Mouse (Mus musculus) stomach, postnatal 0 days (tissue): Measurements from ENCODE around the gene Tbc1d7. TPM values are rescaled to one million over a fixed set of nuclear protein-coding genes. Genes with fewer than 3 reads are reported as not detected.

ENCODE experiments used
- ATAC-seq: fragments of 200-750 bp; cut with Nextera tagmentation; 2 replicates; pipeline ENCODE4 v1.8.0; 2017; ENCODE audit not compliant: low FRiP score, low TSS enrichment
- DNase-seq: peaks from one replicate; pipeline ENCODE4 v3.0.0-alpha.2; 2016; ENCODE audit warnings: low spot score
- H3K27ac ChIP-seq: fragments of 300-500 bp; sonication (generic); replicated peaks from 2 replicates; pipeline ENCODE4 v1.5.1; 2014; ENCODE audit warnings: mild to moderate bottlenecking, control low read depth
- H3K27me3 ChIP-seq: fragments of 300-500 bp; sonication (generic); 2 replicates; pipeline ENCODE4 v1.6.1; 2014; ENCODE audit warnings: low read length; ENCODE audit not compliant: control insufficient read depth, insufficient read depth
- H3K36me3 ChIP-seq: fragments of 300-500 bp; sonication (generic); 2 replicates; pipeline ENCODE4 v1.6.1; 2014; ENCODE audit warnings: low read length, mixed read lengths; ENCODE audit not compliant: control insufficient read depth, insufficient read depth
- H3K4me1 ChIP-seq: fragments of 300-500 bp; sonication (generic); replicated peaks from 2 replicates; pipeline ENCODE4 v1.6.1; 2014; ENCODE audit warnings: antibody characterized with exemption; ENCODE audit not compliant: control insufficient read depth, insufficient read depth
- H3K4me2 ChIP-seq: fragments of 300-500 bp; sonication (generic); replicated peaks from 2 replicates; pipeline ENCODE4 v1.6.1; 2014; ENCODE audit warnings: low read depth, mild to moderate bottlenecking, control low read depth, moderate library complexity
- H3K4me3 ChIP-seq: fragments of 300-500 bp; sonication (generic); 2 replicates; pipeline ENCODE4 v1.5.1; 2014; ENCODE audit warnings: low read depth, low read length, control low read depth
- H3K9ac ChIP-seq: fragments of 300-500 bp; sonication (generic); 2 replicates; pipeline ENCODE4 v1.6.1; 2014; ENCODE audit warnings: mild to moderate bottlenecking, low read length, control low read depth, mixed read lengths
- H3K9me3 ChIP-seq: fragments of 300-500 bp; sonication (generic); 2 replicates; pipeline ENCODE4 v1.6.1; 2016; ENCODE audit warnings: low read length; ENCODE audit not compliant: control insufficient read depth
- CTCF ChIP-seq: IDR thresholded peaks from 2 replicates; pipeline ENCODE4 v1.5.1; 2016; ENCODE audit warnings: antibody characterized with exemption, low read depth, mild to moderate bottlenecking, moderate library complexity
- EP300 ChIP-seq: optimal IDR thresholded peaks from 2 replicates; pipeline ENCODE3; 2016; ENCODE audit warnings: antibody characterized with exemption
- WGBS: fragments of 180-500 bp; shearing (Covaris S2); extraction: QIAGEN DNeasy Blood & Tissue Kit; methylation state at CpG from one replicate; pipeline ENCODE4 v1.1.7; 2014; 5-methylcytosine and 5-hydroxymethylcytosine counted together
- polyA plus RNA-seq: library from polyadenylated mRNA; unstranded; fragments of >200 nt; fragmentation: Nextera tagmentation; extraction: Ambion mirVana; gene quantifications from 2 replicates; pipeline ENCODE4 v1.2.1, GENCODE M21; 2015

Gene Tbc1d7
- polyA plus RNA-seq, 1 experiment from 2014 or later = 31.3 TPM

- no peak overlapping the region for H3K4me2 ChIP-seq
- H3K4me3 ChIP-seq = no peak overlapping the region
- 45% methylated on average over 16 of the region's 16 CpGs for WGBS
- H3K9ac ChIP-seq = no peak overlapping the region
- H3K36me3 ChIP-seq = no peaks in the 10 kb centered on the region
- H3K4me1 ChIP-seq = no peaks in the 10 kb centered on the region
- no peak for TF ChIP-seq EP300
- no peak for TF ChIP-seq CTCF
- no peak for DNase-seq
- H3K9me3 ChIP-seq = no peaks in the 10 kb centered on the region
- ATAC-seq = no peak
- H3K27me3 ChIP-seq = no peaks in the 10 kb centered on the region
- H3K27ac ChIP-seq = no peak overlapping the region
Measured at GRCm38 (mm10) chr13:43208914-43209439, 37.7 kb upstream of the Tbc1d7 start.

GRCm38 (mm10) chr13:43206118-43206683, 34.9 kb upstream of the Tbc1d7 start:
- no peaks in the 10 kb centered on the region for H3K36me3 ChIP-seq
- no peak overlapping the region for H3K27ac ChIP-seq
- WGBS = 86% methylated on average over 12 of the region's 12 CpGs
- ATAC-seq (no peak), DNase-seq (no peak)
- no peaks in the 10 kb centered on the region for H3K27me3 ChIP-seq
- H3K4me2 ChIP-seq = no peak overlapping the region
- H3K4me1 ChIP-seq = no peaks in the 10 kb centered on the region
- H3K4me3 ChIP-seq = no peak overlapping the region
- no peaks in the 10 kb centered on the region for H3K9me3 ChIP-seq
- no peak overlapping the region for H3K9ac ChIP-seq
- TF ChIP-seq CTCF (no peak), EP300 (no peak)

- no peak overlapping the region for H3K27ac ChIP-seq
- 29% methylated on average over 5 of the region's 5 CpGs for WGBS
- no peak for ATAC-seq
Measured at GRCm38 (mm10) chr13:43203641-43204040, 32.3 kb upstream of the Tbc1d7 start.

GRCm38 (mm10) chr13:43203234-43203633, 31.9 kb upstream of the Tbc1d7 start:
- no peaks in the 10 kb centered on the region for H3K27me3 ChIP-seq
- no peak overlapping the region for H3K27ac ChIP-seq
- 76% methylated on average over 7 of the region's 7 CpGs for whole genome bisulfite sequencing
- H3K36me3 ChIP-seq = no peaks in the 10 kb centered on the region
- no peaks in the 10 kb centered on the region for H3K9me3 ChIP-seq
- ATAC-seq (no peak), DNase-seq (no peak)
- no peak overlapping the region for H3K4me2 ChIP-seq
- no peak overlapping the region for H3K9ac ChIP-seq
- H3K4me3 ChIP-seq = no peak overlapping the region
- no peak for TF ChIP-seq EP300
- TF ChIP-seq CTCF = peak; percentile 41
- no peaks in the 10 kb centered on the region for H3K4me1 ChIP-seq

More at GRCm38 (mm10) chr13:43203641-43204040, 32.3 kb upstream of the Tbc1d7 start:
- no peaks in the 10 kb centered on the region for H3K36me3 ChIP-seq
- no peak overlapping the region for H3K4me2 ChIP-seq
- H3K4me3 ChIP-seq = no peak overlapping the region
- no peak overlapping the region for H3K9ac ChIP-seq
- no peaks in the 10 kb centered on the region for H3K9me3 ChIP-seq
- H3K27me3 ChIP-seq = no peaks in the 10 kb centered on the region
- DNase-seq = no peak
- TF ChIP-seq CTCF (0 out of 2 replicates have a peak, but pooled peaks have one; percentile 4), EP300 (no peak)
- H3K4me1 ChIP-seq = no peaks in the 10 kb centered on the region

GRCm38 (mm10) chr13:43202351-43202750, 31.1 kb upstream of the Tbc1d7 start:
- TF ChIP-seq CTCF (no peak), EP300 (no peak)
- Histone ChIP-seq H3K27me3 (no peaks in the 10 kb centered on the region), H3K36me3 (no peaks in the 10 kb centered on the region), H3K4me3 (no peak overlapping the region), H3K27ac (no peak overlapping the region), H3K4me2 (no peak overlapping the region), H3K4me1 (no peaks in the 10 kb centered on the region), H3K9me3 (no peaks in the 10 kb centered on the region), H3K9ac (no peak overlapping the region)
- no peak for ATAC-seq
- no peak for DNase-seq
- 77% methylated on average over 10 of the region's 10 CpGs for WGBS

GRCm38 (mm10) chr13:43201033-43201432, 29.7 kb upstream of the Tbc1d7 start:
- Histone ChIP-seq H3K36me3 (no peaks in the 10 kb centered on the region), H3K9me3 (no peaks in the 10 kb centered on the region), H3K27ac (no peak overlapping the region), H3K4me2 (no peak overlapping the region), H3K4me3 (no peak overlapping the region), H3K27me3 (no peaks in the 10 kb centered on the region), H3K9ac (no peak overlapping the region), H3K4me1 (no peaks in the 10 kb centered on the region)
- 51% methylated on average over 22 of the region's 22 CpGs for WGBS
- peak; percentile 57 for DNase-seq
- ATAC-seq = peak; percentile 46; the same call in 1 of the 2 replicates
- no peak for TF ChIP-seq EP300
- TF ChIP-seq CTCF = peak; percentile 75
